Mouse (Mus musculus) ES-Bruce4 (cell line): ENCODE measurements around the gene Khk.

Experiments
- CTCF ChIP-seq: IDR thresholded peaks from one replicate; pipeline ENCODE4 v1.8.1; 2011; ENCODE audit warnings: low read depth, low read length
- EP300 ChIP-seq: IDR thresholded peaks from 2 replicates; pipeline ENCODE4 v1.6.1; 2011; ENCODE audit warnings: low read depth, low read length; ENCODE audit not compliant: insufficient read depth
- POLR2A ChIP-seq: IDR thresholded peaks from one replicate; pipeline ENCODE4 v1.8.1; 2011; ENCODE audit warnings: low read length; ENCODE audit not compliant: insufficient read depth

- TF ChIP-seq CTCF, result peak; percentile 75
- TF ChIP-seq POLR2A, result peak; percentile 14
- TF ChIP-seq EP300, result no peak
These were observed 23.9 kb downstream of the Khk start, which contains the start of gene Cgref1 for GRCm38 (mm10) chr5:30944956-30945781.
